Mouse (Mus musculus): ENCODE results near the gene Rab12. TPM values are rescaled to one million over a fixed set of nuclear protein-coding genes. Genes with fewer than 3 reads are reported as not detected.

The Rab12 gene
- total RNA-seq, 2 experiments from 2014 or later: 103 to 108 TPM

DNA sequence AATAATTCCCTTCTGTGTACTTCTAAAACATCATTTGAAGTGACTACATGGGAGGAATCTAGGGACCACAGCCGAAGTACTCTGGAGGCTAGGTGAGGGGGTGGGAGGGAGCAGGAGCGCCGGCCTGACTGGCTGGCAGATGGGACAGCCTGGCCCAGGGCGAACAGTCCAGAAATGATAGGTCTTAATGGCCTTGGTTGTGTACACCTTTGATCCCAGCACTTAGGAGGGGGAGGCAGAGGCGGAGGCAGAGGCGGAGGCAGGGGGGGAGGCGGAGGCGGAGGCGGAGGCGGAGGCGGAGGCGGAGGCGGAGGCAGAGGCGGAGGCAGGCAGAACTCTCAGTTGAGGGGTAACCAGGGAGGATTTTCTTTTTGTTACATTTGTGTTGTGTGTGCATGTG lies 20.9 kb downstream of the Rab12 start:
- DNase-seq: no peak

DNA sequence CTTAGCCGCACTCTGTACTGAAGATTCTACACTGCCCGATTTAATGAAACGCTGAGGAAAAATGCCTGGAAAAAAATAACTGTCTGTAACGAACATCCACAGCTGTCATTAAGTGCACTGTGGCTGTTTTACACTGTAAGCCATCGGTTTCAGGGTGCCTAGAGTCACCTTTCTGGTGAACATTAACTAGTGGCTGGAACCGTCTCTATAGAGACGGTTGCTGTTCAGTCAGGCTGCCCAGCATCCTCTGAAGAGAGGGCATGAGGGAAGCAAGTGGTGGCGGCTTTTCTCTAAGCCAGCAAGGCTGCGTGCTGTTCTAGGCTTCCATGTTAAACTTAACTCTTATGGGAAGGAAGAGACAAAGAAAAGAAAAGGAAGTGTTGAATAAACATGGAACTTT lies 22.9 kb downstream of the Rab12 start:
- no peak for DNase-seq

DNA sequence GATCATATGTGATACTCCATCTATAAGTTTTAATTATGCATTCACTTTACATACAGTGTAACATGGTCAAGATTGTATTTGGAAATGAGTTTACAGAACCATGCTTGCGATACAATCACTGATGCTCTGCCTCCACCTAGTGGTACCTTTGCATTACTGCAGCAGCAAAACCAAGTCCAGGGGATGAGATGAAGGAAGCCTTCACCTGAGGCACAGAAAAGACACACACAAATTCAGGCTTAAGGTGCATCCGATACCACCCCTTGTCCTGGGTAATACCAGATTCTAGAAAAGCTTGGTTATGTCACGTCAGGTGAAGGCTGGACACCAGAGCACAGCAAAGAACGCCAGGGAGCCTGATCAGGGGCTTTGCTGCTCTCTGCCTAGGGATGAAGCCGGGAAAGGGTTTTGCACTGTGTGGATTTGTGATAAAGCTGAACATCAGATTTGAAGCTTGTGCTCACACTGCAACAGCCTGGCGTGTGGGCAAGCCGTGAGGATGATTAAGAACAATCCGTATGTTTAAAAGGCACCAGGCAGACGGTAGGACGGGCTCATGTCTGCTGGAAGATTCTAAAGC lies 29.4 kb downstream of the Rab12 start:
- DNase-seq: peak; percentile 67 to 70

DNA sequence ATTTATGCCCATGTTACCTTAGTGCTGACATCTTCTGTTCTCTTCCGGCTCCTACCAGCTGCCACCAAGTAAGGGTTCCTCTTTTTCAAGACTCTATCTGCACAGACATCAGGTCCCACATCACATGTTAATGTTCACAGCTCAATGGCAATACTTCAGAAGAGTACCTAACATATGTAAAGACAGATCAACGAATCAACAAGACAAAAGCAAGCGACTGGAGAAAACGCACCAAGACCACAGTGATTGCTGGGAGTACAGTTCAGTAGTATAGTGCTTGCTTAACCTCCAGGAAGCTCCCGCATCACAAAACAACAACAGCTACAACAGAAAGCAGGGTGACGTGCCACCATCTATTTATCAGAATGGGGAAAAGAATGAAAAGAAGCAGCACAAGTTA lies 33.0 kb downstream of the Rab12 start:
- no peak for DNase-seq

DNA sequence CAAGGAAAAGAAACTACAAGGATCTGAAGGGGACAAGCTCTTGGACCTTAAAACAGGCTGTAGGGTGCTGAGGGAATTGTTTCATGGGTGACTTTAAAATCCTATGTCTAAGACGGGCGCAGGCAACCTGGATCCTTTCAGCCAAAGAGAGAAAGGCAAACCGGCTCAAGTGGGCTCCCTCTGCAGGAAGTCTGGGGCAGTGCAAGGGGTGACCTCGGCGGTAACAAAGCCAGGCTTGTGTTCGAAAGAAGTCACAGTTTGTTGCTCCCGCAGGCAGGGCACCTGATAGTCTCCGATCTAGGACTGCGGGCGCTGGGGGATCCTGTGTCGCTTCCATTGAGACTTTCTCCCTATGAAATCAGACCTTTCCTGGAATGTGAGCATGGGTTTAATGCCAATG lies 33.8 kb downstream of the Rab12 start:
- DNase-seq: peak; percentile 69 to 78

DNA sequence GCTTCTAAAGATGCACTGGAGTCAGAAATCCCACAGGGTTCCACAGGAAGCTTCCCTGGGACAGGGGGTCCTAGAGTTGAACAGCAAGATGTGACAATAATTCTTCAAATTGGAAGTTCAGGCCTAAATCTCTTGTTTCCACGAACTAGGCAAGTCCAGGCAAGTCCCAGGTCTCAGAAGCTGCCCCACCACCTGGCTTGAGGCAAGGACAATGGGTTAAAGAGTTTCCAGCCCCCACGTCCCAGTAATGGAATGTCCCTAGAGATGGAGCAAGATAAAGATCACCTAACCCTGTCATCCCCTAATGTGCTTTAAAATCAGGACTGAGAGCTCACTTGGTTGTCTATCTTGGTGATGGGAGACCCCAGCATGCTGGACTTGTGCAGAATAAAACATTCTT lies 34.6 kb downstream of the Rab12 start:
- DNase-seq: no peak

DNA sequence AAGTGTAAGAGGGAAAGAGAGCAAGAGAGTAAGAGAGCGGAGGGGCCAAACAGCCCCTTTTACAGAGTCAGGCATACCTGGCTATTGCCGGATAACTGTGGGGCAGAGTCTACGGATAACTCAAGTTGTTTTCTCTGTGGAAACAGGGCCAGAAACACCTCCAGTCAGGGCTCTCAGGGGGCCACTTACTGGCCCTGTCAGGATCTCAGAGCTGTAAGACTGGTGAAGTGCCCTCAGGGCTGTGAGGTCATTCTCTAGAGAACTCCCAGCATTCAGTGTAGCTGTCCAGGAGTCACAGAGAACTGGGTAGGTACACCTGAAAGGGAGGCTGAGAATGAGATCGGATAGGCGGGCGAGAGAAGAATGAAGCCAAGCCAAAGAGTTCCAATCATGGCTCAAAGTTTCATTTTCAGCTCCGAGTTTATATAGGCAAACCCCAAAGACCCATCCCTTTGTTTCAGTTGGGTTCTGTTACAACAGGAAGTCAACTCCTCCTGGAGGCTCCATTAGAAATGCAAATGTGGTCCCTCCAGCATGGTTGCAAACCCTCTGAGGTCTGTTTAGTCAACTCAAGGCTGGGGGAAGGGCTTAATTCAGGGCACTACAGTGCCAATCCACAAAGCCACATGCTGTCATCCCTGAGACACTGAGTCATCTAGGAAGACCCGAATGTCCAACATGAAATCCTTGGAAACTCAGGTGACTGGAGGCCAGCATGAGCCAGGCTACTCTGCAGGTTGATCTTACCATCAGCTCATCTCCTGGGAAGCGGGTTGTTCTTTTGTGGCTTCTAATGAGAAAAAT lies 35.7 kb downstream of the Rab12 start:
- DNase-seq: no peak

DNA sequence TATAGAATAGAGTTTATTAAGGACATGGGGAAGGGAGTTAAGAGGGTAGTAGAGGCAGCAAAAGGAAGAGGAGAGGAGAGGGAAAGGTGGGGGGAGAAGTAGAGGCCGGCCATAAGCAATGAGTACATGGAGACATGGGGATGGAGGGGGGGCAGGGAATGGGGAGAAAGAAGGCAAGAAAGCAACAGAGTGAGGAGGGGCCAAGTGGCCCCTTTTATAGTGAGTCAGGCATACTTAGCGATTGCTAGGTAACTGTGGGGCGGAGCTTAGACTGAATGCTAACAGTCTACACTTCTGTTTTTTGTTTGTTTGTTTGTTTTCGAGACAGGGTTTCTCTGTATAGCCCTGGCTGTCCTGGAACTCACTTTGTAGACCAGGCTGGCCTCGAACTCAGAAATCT lies 38.2 kb downstream of the Rab12 start:
- DNase-seq: no peak

DNA sequence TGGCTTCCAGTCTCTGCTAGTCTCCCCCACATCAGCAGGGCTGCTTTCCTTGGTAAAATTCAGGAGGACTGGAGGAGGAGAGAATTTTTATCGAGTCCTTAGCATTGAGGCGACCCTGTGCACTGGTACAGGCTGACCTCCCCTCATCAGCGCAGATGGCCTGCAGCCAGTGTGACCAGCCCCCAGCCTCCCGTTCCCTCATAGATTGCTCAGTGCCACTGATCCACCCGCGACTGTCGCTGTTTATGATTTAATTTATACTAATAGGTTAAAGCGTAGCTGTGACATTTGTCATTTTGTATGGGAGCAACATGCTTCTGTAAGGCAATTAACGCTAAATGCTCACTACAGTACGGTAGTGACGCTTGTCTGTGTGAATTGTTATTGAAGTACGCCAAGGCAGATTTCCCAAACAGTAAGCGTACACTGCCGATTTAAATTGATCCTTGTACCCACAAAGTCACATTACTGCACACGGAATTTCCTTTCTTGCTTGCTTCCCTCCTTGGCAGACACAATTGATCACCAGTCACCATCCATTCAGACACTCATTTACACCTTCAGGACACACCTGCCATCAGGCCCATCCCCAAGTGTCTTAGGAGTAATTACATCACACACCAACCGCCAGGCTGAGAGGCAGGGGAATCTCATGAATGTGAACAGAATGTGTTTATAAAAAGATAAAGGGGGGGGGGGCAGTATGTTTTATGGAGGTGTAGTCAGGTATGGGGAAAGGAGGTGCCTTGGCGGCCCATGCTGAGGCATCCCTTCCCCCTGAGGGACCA lies 38.8 kb downstream of the Rab12 start:
- DNase-seq: no peak

DNA sequence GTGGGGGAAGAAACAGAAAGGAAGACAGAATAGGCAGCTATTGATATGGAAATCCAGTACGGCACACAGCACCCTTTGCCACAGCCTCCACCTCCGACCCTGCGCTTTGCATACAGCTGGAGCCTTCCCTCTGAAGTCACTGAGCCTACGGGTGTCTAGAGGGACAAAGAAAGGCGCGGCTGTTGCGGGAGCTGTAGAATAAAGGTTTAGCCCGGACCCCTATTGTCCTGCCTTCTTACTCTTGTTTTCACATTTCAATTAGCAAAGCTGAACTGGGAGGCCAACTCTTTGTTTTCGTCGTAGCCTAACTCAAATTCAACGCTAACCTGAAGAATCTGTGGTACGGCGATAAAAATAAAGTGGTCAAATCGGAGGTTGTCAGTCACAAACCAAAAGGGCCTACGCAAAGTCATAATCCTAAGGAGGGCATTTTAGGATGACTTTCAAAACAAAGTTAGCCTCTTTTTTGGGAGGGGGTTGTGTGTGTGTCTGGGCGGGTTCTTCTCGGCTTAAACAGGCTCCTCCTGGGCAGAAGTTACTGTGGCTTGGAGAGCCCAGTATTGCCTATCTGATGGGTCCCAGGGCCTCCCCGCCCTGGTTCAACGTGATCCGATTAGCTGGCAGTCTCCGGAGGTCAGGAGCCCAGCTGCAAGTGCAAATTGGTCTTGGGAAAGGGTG lies 39.6 kb downstream of the Rab12 start:
- DNase-seq: no peak

DNA sequence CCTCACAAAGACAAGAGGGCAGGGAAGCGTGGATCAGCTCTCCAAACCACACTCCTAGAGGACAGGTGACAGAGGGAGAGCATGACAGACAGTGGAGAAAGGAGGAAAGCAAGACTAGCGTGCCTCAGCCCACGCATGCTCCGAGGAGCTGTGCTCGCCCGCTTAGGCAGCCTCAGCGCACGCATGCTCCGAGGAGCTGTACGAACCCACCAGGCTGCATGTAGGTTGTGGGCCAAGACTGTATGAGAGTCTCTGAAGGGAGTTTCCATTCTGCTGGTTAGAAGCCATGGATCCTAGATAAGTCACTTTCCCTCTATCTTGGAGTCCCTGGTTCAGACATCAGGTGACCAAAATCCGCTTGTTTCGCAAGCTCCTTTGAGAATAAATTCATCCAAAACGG lies 40.2 kb downstream of the Rab12 start:
- peak; percentile 20 to 26 for DNase-seq

DNA sequence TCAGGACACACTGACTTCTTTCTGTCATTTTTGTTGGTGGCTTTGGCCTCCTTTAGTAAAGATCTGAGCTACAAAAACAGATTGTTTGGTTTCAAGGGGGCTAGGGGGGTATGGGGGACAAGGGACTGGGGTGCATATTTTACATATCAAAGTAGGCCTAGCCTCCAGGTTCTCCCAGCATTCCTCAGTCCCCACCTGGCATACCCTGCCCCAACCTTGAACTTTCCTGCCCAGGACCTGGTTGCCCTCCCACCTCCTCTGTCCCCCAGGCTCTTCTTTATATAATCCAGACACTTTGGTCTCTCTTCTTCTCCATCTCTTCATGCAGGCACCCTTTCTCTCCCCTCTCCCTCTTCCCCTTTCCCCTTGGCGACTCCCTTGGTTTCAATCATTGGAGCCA lies 46.3 kb downstream of the Rab12 start:
- DNase-seq: no peak

DNA sequence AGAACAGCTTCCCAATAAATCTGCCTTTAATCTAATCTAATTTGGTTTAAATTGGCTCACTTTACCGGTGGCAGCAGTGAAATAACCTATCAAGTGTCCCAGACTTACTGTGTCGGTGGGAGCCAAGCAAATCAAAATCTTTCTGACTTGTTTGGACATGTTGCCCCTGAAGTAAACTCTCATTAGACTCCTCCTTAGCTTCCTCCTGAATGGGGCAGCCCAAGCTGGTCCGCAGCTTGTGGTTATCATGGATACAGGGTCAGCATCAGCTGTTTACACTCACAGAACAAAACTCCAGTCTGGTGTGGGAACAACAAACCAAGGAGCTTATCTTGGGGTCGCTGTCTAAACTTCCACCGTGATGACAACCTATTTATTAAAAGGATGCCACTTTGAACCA lies 47.8 kb downstream of the Rab12 start:
- DNase-seq: no peak

DNA sequence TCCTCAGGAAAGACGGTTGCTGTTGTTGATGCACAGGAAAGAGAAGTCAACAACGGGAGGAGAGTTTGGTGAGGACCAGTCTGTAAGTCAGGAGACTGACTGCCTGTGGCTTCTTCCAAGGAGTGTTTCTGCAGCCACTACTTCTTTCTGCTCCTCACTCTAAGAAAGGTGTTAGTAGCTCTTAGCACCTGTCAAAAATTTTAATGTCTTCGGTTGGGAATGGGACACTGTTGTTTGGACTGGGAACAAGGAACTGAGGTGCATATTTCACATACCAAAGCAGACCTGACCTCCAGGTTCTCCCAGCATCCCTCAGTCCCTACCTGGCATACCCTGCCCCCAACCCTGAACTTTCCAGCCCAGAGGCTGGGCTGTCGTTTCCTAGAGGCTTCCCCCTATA lies 48.3 kb downstream of the Rab12 start:
- no peak for DNase-seq

DNA sequence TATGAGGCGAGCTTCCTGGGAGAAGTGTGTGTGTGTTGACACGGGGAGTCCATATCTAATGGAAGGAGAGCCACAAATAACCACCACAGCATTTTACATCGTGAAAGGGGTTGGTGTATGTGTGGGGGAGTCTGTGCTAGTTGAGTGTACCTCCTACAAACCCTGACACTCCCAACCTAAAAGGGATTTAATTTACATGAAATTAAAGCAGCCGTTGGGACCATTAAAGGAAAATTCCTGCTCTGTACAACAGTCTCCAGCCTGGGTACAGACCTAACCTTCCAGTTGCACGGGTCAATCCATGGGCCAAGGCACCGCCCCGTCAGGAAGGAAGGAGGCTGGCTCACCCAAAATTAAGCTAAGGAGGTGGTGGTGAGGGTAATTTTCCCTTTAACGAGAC lies 49.5 kb downstream of the Rab12 start:
- DNase-seq: no peak

DNA sequence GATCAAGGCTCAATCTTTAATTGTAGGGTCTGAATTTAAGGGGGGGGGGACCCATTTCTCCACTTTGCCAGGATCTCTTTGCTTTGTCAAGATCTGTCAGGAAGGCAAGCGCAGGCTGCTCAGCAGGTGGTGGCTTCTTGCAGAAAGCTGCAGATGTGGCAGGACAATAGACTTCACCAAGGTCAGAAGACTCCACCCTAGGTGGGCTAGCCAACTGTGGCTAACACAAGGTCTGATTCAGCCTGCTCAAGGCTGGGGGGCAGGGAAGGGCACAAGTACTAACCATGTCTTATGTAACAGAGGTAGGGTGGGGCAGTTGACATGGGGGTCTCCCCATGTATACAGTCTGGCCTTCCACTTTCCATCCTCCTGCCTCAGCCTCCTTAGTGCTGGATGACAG lies 62.3 kb downstream of the Rab12 start:
- no peak for DNase-seq

DNA sequence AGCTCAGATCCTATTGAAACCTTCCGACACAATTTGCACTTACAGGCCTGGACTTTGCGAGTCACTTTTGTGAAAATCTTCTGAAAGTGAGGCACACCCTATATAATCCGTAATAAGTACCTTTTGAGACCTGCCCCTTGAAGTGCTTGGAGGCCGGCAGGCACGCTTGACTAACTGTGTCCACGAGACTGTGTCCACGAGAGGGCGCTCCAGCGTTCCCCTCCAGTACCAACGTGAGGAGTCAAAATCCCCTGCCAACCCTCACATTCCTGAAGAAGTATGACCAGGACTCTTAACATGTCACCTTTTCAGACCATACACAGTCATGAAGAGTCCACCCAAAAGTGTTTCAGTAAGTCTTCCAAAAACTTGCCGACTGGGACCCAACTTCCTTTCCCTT lies 68.4 kb downstream of the Rab12 start:
- DNase-seq: peak; percentile 80 to 82

DNA sequence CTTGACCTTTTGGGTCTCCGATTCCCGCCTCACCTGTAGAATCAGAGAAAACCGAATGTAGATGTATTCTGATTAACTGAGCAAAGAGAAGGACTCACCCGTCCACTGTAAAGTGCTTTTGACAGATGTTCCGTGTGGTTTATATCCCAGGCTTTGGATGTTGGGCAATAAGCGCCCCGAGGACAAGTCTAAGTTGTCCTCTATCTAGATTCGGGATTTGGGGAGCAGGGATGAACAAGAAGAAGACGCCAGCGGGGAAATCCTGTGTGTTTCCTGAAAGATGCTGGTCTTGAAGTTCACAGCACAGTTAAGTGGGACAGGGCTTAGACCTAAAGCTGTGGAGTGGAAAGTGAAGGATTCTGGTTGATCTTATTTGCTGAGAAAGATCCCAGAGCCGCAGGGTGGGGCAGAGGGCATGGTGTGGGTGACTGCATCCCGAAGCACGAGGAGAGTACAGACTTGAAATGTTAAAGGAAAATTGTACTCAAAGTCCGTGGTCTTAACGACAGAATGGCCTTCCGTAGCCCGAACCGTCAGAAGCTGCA lies 68.9 kb downstream of the Rab12 start:
- DNase-seq: no peak

DNA sequence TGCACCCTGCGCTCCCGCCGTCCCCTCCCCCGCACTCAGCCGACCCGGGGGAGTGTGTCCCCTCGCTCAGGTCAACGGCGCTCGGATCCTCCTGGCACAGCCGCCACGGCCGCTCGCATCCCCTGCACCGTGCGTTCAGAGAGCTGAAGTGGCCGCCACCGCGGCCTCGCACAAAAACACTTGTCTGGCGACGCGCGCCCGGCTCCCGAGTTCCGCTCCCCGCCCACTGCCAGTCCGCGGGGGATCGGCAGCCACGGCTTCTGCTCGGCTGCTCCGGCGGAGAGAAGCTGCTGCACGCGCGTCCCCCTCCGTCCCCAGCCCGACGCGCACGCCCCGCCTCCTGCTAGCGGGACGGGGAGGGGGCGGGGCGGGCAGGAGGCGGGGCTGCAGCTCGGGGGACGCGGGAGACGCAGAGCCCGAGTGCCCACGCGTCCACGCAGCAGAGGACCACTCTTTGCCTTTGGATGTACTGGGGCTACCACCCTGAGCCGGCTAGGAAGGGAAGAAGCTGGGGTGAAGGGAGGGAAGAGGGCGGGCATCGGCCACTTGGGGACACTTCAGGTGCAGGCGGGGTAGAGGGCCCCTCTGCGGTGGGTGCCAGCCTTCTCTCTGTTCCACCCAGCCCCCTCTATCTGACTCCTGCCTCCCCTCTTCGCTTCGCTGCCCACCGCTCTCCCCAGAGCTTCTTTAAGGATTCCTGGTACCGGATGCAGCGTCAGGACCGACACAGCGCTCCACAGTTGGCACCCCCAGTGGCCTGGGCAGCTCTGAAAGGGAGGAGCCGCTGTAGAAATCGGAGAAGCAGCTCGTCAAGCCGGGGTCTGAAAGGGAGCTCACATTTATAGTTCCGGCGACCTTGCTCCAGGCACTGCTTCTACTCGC lies 69.8 kb downstream of the Rab12 start, which contains the start of gene Mtcl1:
Gene Mtcl1 (minus strand): TSS at position 291 of the 882 bp plus-strand sequence.
- peak; percentile 83 to 85 for DNase-seq

DNA sequence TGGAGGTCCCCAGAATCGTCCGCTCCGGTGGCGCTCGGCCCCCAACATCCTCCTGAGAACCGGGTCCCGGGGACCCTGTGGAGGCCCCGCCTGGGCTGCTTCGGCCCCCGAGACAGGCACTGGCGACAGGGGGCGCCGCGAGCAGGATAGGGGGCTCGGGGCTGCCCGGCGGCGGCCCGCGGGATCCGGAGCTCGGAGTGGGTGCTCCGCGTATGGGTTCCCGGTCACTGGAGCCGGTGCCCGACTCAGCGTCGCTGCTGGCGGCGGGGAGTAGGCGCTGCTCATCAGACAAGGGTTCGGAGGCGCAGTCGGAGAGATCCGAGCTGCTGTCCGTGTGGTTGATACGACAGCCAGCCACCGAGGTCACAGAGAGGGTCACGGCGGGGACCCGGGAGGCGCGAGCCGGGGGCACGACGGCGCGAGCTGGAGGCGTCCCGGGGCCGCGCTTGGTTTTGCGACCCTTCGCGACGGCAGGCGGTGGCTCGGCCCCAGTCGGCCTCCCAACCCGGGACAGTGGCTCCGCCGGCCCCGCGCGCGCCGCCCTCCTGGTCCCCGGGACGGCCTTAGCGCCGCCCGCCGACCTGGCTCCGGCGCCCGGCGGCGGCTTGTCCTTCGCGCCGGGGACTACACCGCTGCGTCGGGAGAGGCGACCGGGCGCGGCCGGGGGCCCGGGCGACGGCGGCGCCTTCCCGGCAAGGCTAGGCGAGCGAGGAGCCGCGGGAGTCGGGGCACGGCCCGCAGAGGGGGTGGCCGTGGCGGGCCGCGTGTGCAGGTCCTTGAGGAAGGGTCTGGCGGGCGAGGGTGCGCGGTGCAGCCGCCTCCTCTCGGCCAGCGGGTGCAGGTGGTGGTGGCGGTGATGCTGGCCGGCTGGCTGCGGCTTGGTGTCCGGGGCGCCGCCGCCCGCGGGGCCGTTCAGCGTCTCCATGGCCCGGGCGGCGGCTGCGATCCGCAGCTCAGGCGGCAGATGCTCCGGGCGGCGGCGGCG lies 70.8 kb downstream of the Rab12 start:
- DNase-seq: peak; percentile 60 to 70

Data from layer of hippocampus, postnatal 36 days (tissue).